14 mouse cellular contexts compared by ENCODE assay signal in the genomic region with DNA sequence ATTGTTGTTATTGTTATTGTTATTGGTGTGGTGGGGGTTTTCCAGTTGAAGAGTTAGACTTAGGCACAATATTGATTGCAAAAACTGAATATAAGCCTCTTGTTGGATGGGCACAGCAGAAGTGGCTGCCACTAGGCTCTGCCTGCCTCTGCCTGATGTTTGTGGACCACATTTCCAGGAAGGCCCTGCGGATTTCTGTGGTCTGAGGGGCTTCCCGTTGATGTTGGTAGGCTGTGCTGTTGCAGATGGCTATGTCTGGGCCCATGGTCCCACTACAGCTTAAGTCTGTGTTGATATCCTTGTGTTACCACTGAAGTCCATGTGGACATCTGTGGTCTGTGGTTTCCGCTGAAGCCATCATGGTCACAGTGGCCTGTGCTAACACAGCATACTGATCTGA. TPM values are rescaled to one million over a fixed set of nuclear protein-coding genes. Genes with fewer than 3 reads are reported as not detected.
"Had no signal": no experiment of that assay in that cellular context is flagged by ENCODE, and none has a peak within 500 bp of the region (broad histone marks: within the 10 kb centered on the region; RNA-seq: fewer than 3 reads in every experiment).

No protein-coding gene starts in this region.

- H3K36me3 ChIP-seq: limb, embryonic 12.5 days; liver, embryonic 13.5 days; lung, embryonic 15.5 days; midbrain, embryonic 13.5 days had no signal

- H3K4me3 ChIP-seq: layer of hippocampus, adult 2 months; limb, embryonic 12.5 days; liver, embryonic 13.5 days; lung, embryonic 15.5 days; megakaryocyte, embryonic 14.5 days; midbrain, embryonic 13.5 days had no signal

- H3K27ac ChIP-seq: layer of hippocampus, adult 2 months; limb, embryonic 12.5 days; liver, embryonic 13.5 days; lung, embryonic 15.5 days; macrophage; midbrain, embryonic 13.5 days had no signal

- ATAC-seq: liver, postnatal 0 days had no signal

- H3K9me3 ChIP-seq: limb, embryonic 12.5 days; liver, embryonic 13.5 days; lung, embryonic 15.5 days; midbrain, embryonic 13.5 days had no signal

- DNase-seq: liver, embryonic 13.5 days had no signal

- H3K4me1 ChIP-seq: limb, embryonic 12.5 days; liver, embryonic 13.5 days; lung, embryonic 15.5 days; midbrain, embryonic 13.5 days had no signal

- H3K4me2 ChIP-seq: limb, embryonic 12.5 days; liver, embryonic 13.5 days; lung, embryonic 15.5 days; midbrain, embryonic 13.5 days had no signal

- H3K9ac ChIP-seq: limb, embryonic 12.5 days; liver, embryonic 13.5 days; liver, postnatal 0 days; lung, embryonic 15.5 days; midbrain, embryonic 13.5 days had no signal

- H3K27me3 ChIP-seq: limb, embryonic 12.5 days; liver, embryonic 13.5 days; lung, embryonic 15.5 days; megakaryocyte, embryonic 14.5 days; midbrain, embryonic 13.5 days had no signal

RNA-seq across cellular contexts. Expression of gene Serpini2, which starts 50.2 kb away (rescaled TPM):
- total RNA-seq: layer of hippocampus, adult 2 months; layer of hippocampus, postnatal 10 days; left cerebral cortex, postnatal 36 days; midbrain, postnatal 0 days; neutrophil, adult 5-6 weeks had no signal
- polyA plus RNA-seq: kidney, embryonic 14.5 days; limb, embryonic 12.5 days; liver, embryonic 13.5 days; liver, postnatal 0 days; lung, embryonic 15.5 days; macrophage; midbrain, embryonic 13.5 days; midbrain, postnatal 0 days; stomach, embryonic 14.5 days had no signal

RNA-seq across cellular contexts. Expression of gene Zbbx, which starts 54.9 kb away (rescaled TPM):
- total RNA-seq: neutrophil, adult 5-6 weeks had no signal
- polyA plus RNA-seq: kidney, embryonic 14.5 days; limb, embryonic 12.5 days; liver, embryonic 13.5 days; liver, postnatal 0 days; macrophage had no signal
